Mouse (Mus musculus): ENCODE measurements around the gene Gpatch4. TPM values are rescaled to one million over a fixed set of nuclear protein-coding genes. Genes with fewer than 3 reads are reported as not detected.
A peak's percentile ranks its signal among the peaks of the same experiment; 100 is the strongest.

Gene Gpatch4
- polyA plus RNA-seq, 1 experiment from 2014 or later: 29.7 TPM

DNA sequence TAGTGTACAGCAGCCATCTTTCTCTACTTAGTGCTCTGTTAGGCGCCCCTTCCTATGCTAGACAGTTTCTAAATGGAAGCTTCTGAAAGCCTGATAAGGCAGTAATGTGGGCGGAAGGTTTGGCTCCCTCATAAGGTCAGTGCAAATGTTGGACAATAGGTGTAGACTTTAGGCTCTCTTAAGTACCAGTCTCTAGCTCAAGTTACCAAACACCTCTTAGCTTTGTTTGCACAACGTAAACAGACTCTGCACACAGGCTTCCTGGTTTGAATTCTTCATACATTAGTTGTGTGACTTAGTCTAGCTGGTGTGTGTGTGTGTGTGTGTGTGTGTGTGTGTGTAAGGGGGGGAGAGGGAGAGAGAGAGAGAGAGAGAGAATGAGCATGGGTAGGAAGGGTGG lies 6.6 kb downstream of the Gpatch4 start:
- H3K4me3 ChIP-seq: no peak overlapping the region
- no peak for ATAC-seq (replicated peaks)
- peaks cover 3% of the 10 kb centered on the region; the same call in 1 of the 2 replicates for H3K4me1 ChIP-seq
- no peak overlapping the region for H3K27ac ChIP-seq (replicated peaks)
- WGBS: 92% methylated on average over 3 of the region's 3 CpGs
- no peak overlapping the region for H3K9ac ChIP-seq (replicated peaks)
- no peaks in the 10 kb centered on the region for H3K27me3 ChIP-seq
- no peaks in the 10 kb centered on the region for H3K9me3 ChIP-seq
- no peak overlapping the region for H3K4me2 ChIP-seq (replicated peaks)
- peaks cover 30% of the 10 kb centered on the region for H3K36me3 ChIP-seq

DNA sequence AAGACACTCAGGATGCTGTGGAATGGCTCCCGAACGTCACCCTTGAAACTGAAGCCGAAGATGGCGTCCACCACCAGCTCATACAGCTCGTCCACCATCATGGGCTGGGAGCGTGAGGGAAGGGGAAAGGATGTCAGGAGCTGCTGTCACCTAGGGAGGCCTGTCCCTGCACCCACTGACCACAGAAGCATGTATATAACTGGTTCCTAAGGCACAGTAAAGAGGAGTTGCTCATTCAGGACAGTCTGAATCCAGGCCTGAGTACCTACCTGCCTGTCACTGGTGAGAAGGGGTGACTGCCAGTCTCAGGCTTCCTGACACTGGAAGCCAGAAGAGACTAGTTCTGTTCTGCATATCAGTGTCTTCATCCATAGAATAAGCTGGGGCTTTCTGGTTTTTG lies 14.1 kb downstream of the Gpatch4 start:
- H3K36me3 ChIP-seq: peaks cover 41% of the 10 kb centered on the region
- 86% methylated on average over 6 of the region's 6 CpGs for WGBS
- H3K4me3 ChIP-seq: peak overlapping the region; percentile 66
- H3K9me3 ChIP-seq: no peaks in the 10 kb centered on the region
- H3K4me2 ChIP-seq (replicated peaks): no peak overlapping the region
- ATAC-seq (replicated peaks): no peak
- no peaks in the 10 kb centered on the region for H3K27me3 ChIP-seq
- H3K4me1 ChIP-seq: peaks cover 20% of the 10 kb centered on the region
- H3K27ac ChIP-seq (replicated peaks): no peak overlapping the region
- 0 out of 2 replicates have a peak overlapping the region, but pooled peaks have one; percentile 82 for H3K9ac ChIP-seq (replicated peaks)

GRCm38 (mm10) chr3:88057902-88058696 lies 15.2 kb downstream of the Gpatch4 start, which contains the start of gene Naxe:
Gene Naxe (minus strand): TSS chr3:88058495.
- WGBS: under 1% methylated on average over 60 of the region's 60 CpGs
- H3K4me3 ChIP-seq: peak within 1 kb of the TSS; percentile 66
- peak; percentile 96 for ATAC-seq (replicated peaks)
- H3K9me3 ChIP-seq: no peaks in the 10 kb centered on the region
- H3K27ac ChIP-seq (replicated peaks): peak within 1 kb of the TSS; percentile 31; the same call in 1 of the 2 replicates
- H3K4me1 ChIP-seq: peaks cover 20% of the 10 kb centered on the region
- H3K27me3 ChIP-seq: no peaks in the 10 kb centered on the region
- H3K4me2 ChIP-seq (replicated peaks): peak within 1 kb of the TSS; percentile 89
- peak within 1 kb of the TSS; percentile 82 for H3K9ac ChIP-seq (replicated peaks)
- H3K36me3 ChIP-seq: peaks cover 30% of the 10 kb centered on the region

GRCm38 (mm10) chr3:88068386-88068785 lies 25.5 kb downstream of the Gpatch4 start:
- WGBS: 4% methylated on average over 2 of the region's 2 CpGs
- H3K27me3 ChIP-seq: no peaks in the 10 kb centered on the region
- H3K4me1 ChIP-seq: no peaks in the 10 kb centered on the region
- ATAC-seq (replicated peaks): no peak
- H3K9ac ChIP-seq (replicated peaks): no peak overlapping the region
- no peak overlapping the region for H3K4me3 ChIP-seq
- H3K27ac ChIP-seq (replicated peaks): no peak overlapping the region
- H3K36me3 ChIP-seq: no peaks in the 10 kb centered on the region
- H3K9me3 ChIP-seq: no peaks in the 10 kb centered on the region
- H3K4me2 ChIP-seq (replicated peaks): no peak overlapping the region

DNA sequence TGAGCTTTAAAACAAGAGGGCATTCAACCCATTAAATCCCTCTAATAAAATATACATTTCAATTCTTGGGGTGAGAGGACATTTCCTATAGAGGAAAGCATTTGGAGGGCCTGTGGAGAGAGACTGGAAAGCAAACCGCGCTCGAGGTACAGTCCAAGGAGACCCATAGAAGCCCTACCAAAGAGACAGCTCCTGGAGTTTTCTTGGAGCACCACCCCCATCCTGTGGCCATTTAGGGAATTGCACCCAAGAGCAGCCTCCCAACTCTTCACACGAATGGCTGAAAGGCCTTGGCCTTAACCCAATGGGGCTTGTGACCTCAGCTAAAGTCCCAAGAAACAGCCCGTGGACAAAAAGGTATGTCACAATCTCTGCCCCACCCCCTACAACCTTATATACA lies 28.9 kb downstream of the Gpatch4 start:
- peak; percentile 67 for ATAC-seq (replicated peaks)
- no peaks in the 10 kb centered on the region for H3K9me3 ChIP-seq
- H3K9ac ChIP-seq (replicated peaks): no peak overlapping the region
- no peaks in the 10 kb centered on the region for H3K4me1 ChIP-seq
- H3K27me3 ChIP-seq: no peaks in the 10 kb centered on the region
- H3K27ac ChIP-seq (replicated peaks): no peak overlapping the region
- no peak overlapping the region for H3K4me2 ChIP-seq (replicated peaks)
- H3K36me3 ChIP-seq: no peaks in the 10 kb centered on the region
- 1% methylated on average over 5 of the region's 5 CpGs for WGBS
- no peak overlapping the region for H3K4me3 ChIP-seq

DNA sequence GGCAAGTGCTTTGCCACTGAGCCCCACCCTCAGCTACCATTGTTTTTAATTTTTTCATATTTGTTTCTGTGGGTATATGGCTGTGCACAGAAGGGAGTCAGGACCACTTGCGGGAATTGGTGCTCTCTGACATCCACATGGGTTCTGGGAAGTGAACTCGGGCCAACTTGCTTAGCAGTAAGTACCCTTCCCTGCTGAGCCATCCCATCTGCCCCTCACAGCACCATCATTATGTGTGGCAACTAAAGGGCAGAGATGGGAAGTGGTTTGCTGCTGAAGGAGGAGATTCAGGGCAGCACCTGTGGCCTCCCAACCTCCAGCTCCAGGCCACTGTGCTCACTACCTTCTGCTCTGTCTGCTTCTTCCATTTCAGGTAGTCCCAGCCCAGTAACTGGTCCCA lies 30.7 kb downstream of the Gpatch4 start:
- no peak overlapping the region for H3K27ac ChIP-seq (replicated peaks)
- no peaks in the 10 kb centered on the region for H3K9me3 ChIP-seq
- no peak for ATAC-seq (replicated peaks)
- no peaks in the 10 kb centered on the region for H3K4me1 ChIP-seq
- H3K4me2 ChIP-seq (replicated peaks): no peak overlapping the region
- no peak overlapping the region for H3K4me3 ChIP-seq
- H3K27me3 ChIP-seq: no peaks in the 10 kb centered on the region
- H3K36me3 ChIP-seq: no peaks in the 10 kb centered on the region
- no peak overlapping the region for H3K9ac ChIP-seq (replicated peaks)
- WGBS: 82% methylated on average over 2 of the region's 2 CpGs

- WGBS: 78% methylated on average over 2 of the region's 2 CpGs
- H3K4me1 ChIP-seq: no peaks in the 10 kb centered on the region
- H3K9me3 ChIP-seq: no peaks in the 10 kb centered on the region
- H3K27me3 ChIP-seq: no peaks in the 10 kb centered on the region
- no peak overlapping the region for H3K4me3 ChIP-seq
- no peak overlapping the region for H3K4me2 ChIP-seq (replicated peaks)
- H3K27ac ChIP-seq (replicated peaks): no peak overlapping the region
- no peak for ATAC-seq (replicated peaks)
- no peaks in the 10 kb centered on the region for H3K36me3 ChIP-seq
- no peak overlapping the region for H3K9ac ChIP-seq (replicated peaks)
Observed at GRCm38 (mm10) chr3:88074351-88074750, 31.4 kb downstream of the Gpatch4 start.

DNA sequence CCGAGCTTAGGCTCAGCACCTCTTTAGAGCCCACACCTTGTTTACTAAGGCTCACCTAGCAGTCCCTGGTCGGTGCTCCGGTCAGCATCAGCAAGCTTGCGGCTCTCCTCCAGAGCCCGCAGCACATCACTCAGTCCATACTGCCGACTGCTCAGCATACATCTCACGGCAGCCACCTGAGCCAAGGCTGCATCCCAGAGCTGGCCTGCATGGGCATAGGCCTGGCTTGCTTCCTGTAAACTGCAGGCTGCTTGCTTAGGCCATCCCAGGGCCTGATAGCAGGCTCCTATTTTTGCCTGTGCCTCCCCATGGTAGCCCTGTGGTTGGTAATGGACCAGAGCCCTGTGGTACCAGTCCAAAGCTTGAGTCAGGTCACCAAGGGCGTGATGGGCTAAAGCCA lies 31.9 kb downstream of the Gpatch4 start:
- H3K4me1 ChIP-seq: no peaks in the 10 kb centered on the region
- no peaks in the 10 kb centered on the region for H3K9me3 ChIP-seq
- no peaks in the 10 kb centered on the region for H3K36me3 ChIP-seq
- no peaks in the 10 kb centered on the region for H3K27me3 ChIP-seq
- H3K9ac ChIP-seq (replicated peaks): no peak overlapping the region
- H3K4me3 ChIP-seq: no peak overlapping the region
- no peak for ATAC-seq (replicated peaks)
- H3K4me2 ChIP-seq (replicated peaks): no peak overlapping the region
- H3K27ac ChIP-seq (replicated peaks): no peak overlapping the region
- WGBS: 77% methylated on average over 8 of the region's 8 CpGs

DNA sequence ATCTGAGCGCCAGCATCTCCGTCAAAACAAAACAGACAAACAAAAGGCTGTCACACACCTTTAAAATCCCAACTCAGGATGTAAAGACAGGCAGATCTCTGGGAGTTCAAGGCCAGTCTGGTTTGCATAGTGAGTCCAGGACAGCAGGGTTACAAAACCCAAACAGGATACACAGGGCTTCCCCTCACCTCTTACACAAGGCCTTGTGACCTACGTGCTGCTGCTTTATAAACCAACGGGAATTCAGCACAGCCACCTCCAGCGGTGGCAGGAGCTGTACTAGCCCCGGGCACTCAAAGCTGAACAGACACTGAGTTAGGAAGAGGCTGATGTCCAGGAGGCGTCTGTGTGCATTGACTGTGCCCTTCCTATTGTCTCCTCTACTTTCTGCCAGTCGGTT lies 34.5 kb downstream of the Gpatch4 start:
- no peak overlapping the region for H3K4me3 ChIP-seq
- H3K4me1 ChIP-seq: peaks cover 9% of the 10 kb centered on the region
- H3K9ac ChIP-seq (replicated peaks): no peak overlapping the region
- H3K9me3 ChIP-seq: no peaks in the 10 kb centered on the region
- 46% methylated on average over 8 of the region's 8 CpGs for WGBS
- no peak overlapping the region for H3K27ac ChIP-seq (replicated peaks)
- H3K4me2 ChIP-seq (replicated peaks): no peak overlapping the region
- no peak for ATAC-seq (replicated peaks)
- H3K36me3 ChIP-seq: no peaks in the 10 kb centered on the region
- no peaks in the 10 kb centered on the region for H3K27me3 ChIP-seq

DNA sequence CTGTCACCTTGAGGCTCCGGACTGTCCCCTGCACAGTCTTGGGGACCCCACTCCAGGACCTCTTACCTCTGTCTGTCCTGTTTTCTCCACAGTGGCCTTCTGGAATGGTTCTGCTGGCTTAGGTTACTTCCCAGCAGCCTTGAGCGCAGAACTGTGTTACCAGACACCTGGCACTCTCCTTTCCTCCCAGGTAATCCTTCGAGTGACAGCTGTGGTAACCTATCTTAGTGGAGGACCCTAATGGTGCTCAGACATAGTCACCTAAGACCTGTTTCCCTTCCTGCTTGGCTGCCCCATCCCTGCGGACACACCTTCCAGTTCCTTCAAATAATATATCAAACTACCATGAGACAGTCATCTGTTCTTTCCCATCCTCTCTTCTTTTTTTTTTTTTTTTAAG lies 35.3 kb downstream of the Gpatch4 start, which contains the start of gene Ttc24:
TSS of gene Ttc24 (minus strand) at position 101 of the 400 bp plus-strand sequence.
- no peaks in the 10 kb centered on the region for H3K27me3 ChIP-seq
- H3K4me3 ChIP-seq: no peak within 1 kb of the TSS
- H3K36me3 ChIP-seq: no peaks in the 10 kb centered on the region
- no peak for ATAC-seq (replicated peaks)
- H3K4me1 ChIP-seq: peaks cover 17% of the 10 kb centered on the region
- H3K9me3 ChIP-seq: no peaks in the 10 kb centered on the region
- H3K27ac ChIP-seq (replicated peaks): no peak within 1 kb of the TSS
- H3K4me2 ChIP-seq (replicated peaks): no peak within 1 kb of the TSS
- 86% methylated on average over 4 of the region's 4 CpGs for WGBS
- no peak within 1 kb of the TSS for H3K9ac ChIP-seq (replicated peaks)

DNA sequence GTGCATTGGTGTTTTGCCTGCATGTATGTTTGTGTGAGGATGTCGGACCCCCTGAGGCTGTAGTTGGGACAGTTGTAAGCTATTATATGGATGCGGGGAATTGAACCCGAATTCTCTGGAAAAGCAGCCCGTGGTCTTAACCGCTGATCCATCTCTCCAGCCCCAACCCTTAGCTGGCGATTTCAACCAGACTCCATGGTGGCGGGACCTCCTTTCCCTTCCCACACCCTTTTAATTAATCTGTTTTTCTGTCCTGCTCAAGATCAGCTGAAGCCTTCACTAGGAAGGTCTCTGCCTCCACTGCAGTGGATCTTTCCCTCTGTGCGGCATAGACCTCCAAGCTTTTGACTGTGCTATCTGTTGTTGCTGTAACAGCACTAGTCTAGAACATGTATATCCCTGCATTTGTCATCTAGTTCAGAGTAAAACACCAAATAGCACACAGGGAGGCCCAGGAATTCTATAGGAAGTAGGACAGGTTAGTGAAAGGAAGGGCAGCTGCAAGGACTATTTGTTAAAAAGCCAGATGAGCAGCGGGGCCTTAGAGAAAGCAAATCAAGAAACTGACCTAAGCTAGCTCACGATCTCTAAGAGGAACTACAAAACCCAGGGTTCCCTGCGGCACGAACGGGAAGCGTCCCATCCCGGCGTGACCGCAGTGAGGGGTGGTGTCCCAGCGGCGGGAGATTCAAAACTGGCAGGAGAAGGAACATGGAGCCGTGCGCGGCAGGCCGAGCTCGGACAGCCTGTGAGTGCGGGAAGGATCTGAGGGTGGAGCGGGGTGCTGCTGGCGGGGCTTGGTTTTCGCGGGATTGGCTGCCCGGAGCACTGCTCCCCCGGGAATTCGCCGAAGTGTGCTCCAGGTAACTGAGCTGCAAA lies 38.7 kb downstream of the Gpatch4 start, which contains the start of gene Iqgap3:
TSS of gene Iqgap3 (plus strand) at position 627 of the 879 bp plus-strand sequence.
- Histone ChIP-seq H3K4me3 (peak within 1 kb of the TSS; percentile 53), H3K27me3 (no peaks in the 10 kb centered on the region), H3K36me3 (no peaks in the 10 kb centered on the region), H3K9ac (replicated peaks) (peak within 1 kb of the TSS; percentile 41), H3K9me3 (no peaks in the 10 kb centered on the region), H3K4me2 (replicated peaks) (peak within 1 kb of the TSS; percentile 78), H3K27ac (replicated peaks) (peak within 1 kb of the TSS; percentile 55), H3K4me1 (peaks cover 17% of the 10 kb centered on the region)
- 18% methylated on average over 33 of the region's 33 CpGs for WGBS
- peak; percentile 93 for ATAC-seq (replicated peaks)

GRCm38 (mm10) chr3:88082224-88082618 lies 39.3 kb downstream of the Gpatch4 start:
- ATAC-seq (replicated peaks): 0 out of 2 replicates have a peak, but pooled peaks have one; percentile 15
- H3K9ac ChIP-seq (replicated peaks): peak overlapping the region; percentile 41; the same call in 1 of the 2 replicates
- under 1% methylated on average over 13 of the region's 13 CpGs for WGBS

More at GRCm38 (mm10) chr3:88082224-88082618, 39.3 kb downstream of the Gpatch4 start:
- Histone ChIP-seq H3K4me1 (peaks cover 17% of the 10 kb centered on the region), H3K27ac (replicated peaks) (no peak overlapping the region), H3K36me3 (no peaks in the 10 kb centered on the region), H3K4me2 (replicated peaks) (peak overlapping the region; percentile 78), H3K27me3 (no peaks in the 10 kb centered on the region), H3K4me3 (peak overlapping the region; percentile 53), H3K9me3 (no peaks in the 10 kb centered on the region)

Measured in forebrain, embryonic 15.5 days (tissue).